Mouse (Mus musculus) heart, embryonic 10.5 days (tissue): ENCODE measurements around the gene Slc25a13. TPM values are rescaled to one million over a fixed set of nuclear protein-coding genes. Genes with fewer than 3 reads are reported as not detected.

ENCODE experiments used
- DNase-seq: peaks from one replicate; pipeline ENCODE4 v3.0.0-alpha.2; 2017; ENCODE audit warnings: low spot score
- H3K27ac ChIP-seq: fragments of 300-500 bp; sonication (generic); 2 replicates; pipeline ENCODE4 v1.5.1; 2016; ENCODE audit warnings: mild to moderate bottlenecking
- H3K27me3 ChIP-seq: fragments of 300-500 bp; sonication (generic); 2 replicates; pipeline ENCODE4 v1.6.1; 2016; ENCODE audit warnings: mild to moderate bottlenecking; ENCODE audit not compliant: poor library complexity, insufficient read depth, severe bottlenecking
- H3K36me3 ChIP-seq: fragments of 300-500 bp; sonication (generic); 2 replicates; pipeline ENCODE4 v1.6.1; 2016; ENCODE audit warnings: mild to moderate bottlenecking, moderate library complexity
- H3K4me1 ChIP-seq: fragments of 300-500 bp; sonication (generic); 2 replicates; pipeline ENCODE4 v1.6.1; 2016; ENCODE audit warnings: mild to moderate bottlenecking
- H3K4me3 ChIP-seq: fragments of 300-500 bp; sonication (generic); 2 replicates; pipeline ENCODE4 v1.5.1; 2016; ENCODE audit warnings: mild to moderate bottlenecking, moderate library complexity
- H3K9me3 ChIP-seq: fragments of 300-500 bp; sonication (generic); 2 replicates; pipeline ENCODE4 v1.6.1; 2016; ENCODE audit warnings: mild to moderate bottlenecking, moderate library complexity
- WGBS: fragments of 180-500 bp; shearing (Covaris S2); methylation state at CpG from one replicate; pipeline ENCODE4 v1.1.7; 2016; 5-methylcytosine and 5-hydroxymethylcytosine counted together
- polyA plus RNA-seq: library from polyadenylated mRNA; unstranded; fragments of >200 nt; fragmentation: Nextera tagmentation; extraction: Ambion mirVana; gene quantifications from 2 replicates; pipeline ENCODE4 v1.2.1, GENCODE M21; 2016

The Slc25a13 gene
- polyA plus RNA-seq, 1 experiment from 2014 or later = 61.4 TPM

- no peak for DNase-seq
- H3K4me3 ChIP-seq = no peak overlapping the region
- H3K9me3 ChIP-seq = no peaks in the 10 kb centered on the region
- H3K27ac ChIP-seq = no peak overlapping the region
- WGBS = 88% methylated on average over 8 of the region's 8 CpGs
- no peaks in the 10 kb centered on the region for H3K27me3 ChIP-seq
- H3K36me3 ChIP-seq = peaks cover 37% of the 10 kb centered on the region
- H3K4me1 ChIP-seq = no peaks in the 10 kb centered on the region
Observed at GRCm38 (mm10) chr6:6115771-6116170, 101.2 kb downstream of the Slc25a13 start.

GRCm38 (mm10) chr6:6113776-6114175, 103.2 kb downstream of the Slc25a13 start:
- WGBS = 82% methylated on average over 7 of the region's 7 CpGs
- no peak overlapping the region for H3K27ac ChIP-seq
- no peaks in the 10 kb centered on the region for H3K4me1 ChIP-seq
- H3K9me3 ChIP-seq = no peaks in the 10 kb centered on the region
- H3K4me3 ChIP-seq = no peak overlapping the region
- H3K27me3 ChIP-seq = no peaks in the 10 kb centered on the region
- peaks cover 43% of the 10 kb centered on the region for H3K36me3 ChIP-seq
- peak; percentile 77 for DNase-seq

- H3K27me3 ChIP-seq = no peaks in the 10 kb centered on the region
- no peak overlapping the region for H3K4me3 ChIP-seq
- no peak for DNase-seq
- no peaks in the 10 kb centered on the region for H3K4me1 ChIP-seq
- H3K9me3 ChIP-seq = no peaks in the 10 kb centered on the region
- WGBS = 80% methylated on average over 10 of the region's 10 CpGs
- H3K36me3 ChIP-seq = peaks cover 45% of the 10 kb centered on the region
- H3K27ac ChIP-seq = no peak overlapping the region
Observed at GRCm38 (mm10) chr6:6112767-6113528, 104.0 kb downstream of the Slc25a13 start.

DNA sequence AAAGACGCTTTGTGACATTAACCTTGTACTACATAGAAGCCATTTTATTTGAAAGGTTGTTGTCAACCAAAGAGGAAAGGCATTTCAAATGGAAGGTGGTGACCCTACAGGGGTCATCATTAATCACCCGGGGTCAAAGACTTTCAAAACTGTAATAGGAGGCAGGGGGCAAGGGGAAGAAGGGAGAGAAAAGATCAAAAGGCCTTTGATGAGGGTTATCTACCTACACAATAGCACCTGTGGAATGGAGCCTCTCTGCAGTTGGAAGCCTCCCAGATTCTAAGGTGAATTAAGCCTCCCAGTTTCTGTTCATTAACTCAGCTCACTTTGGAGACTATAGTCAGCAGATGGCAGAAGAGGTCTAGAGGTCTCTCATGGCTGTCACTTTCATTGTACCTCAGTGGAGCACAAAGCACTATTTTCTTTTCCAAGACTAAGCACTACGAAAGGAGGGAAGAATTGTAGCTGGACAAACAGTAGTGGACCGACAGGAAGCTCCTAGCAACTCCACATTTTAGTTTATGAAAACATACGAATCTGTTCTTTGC, 109.5 kb downstream of the Slc25a13 start:
- Histone ChIP-seq H3K27ac (no peak overlapping the region), H3K4me3 (no peak overlapping the region), H3K9me3 (no peaks in the 10 kb centered on the region), H3K36me3 (peaks cover 37% of the 10 kb centered on the region), H3K27me3 (no peaks in the 10 kb centered on the region), H3K4me1 (peaks cover 7% of the 10 kb centered on the region; the same call in 1 of the 2 replicates)
- no peak for DNase-seq
- WGBS = 63% methylated on average over 5 of the region's 5 CpGs

DNA sequence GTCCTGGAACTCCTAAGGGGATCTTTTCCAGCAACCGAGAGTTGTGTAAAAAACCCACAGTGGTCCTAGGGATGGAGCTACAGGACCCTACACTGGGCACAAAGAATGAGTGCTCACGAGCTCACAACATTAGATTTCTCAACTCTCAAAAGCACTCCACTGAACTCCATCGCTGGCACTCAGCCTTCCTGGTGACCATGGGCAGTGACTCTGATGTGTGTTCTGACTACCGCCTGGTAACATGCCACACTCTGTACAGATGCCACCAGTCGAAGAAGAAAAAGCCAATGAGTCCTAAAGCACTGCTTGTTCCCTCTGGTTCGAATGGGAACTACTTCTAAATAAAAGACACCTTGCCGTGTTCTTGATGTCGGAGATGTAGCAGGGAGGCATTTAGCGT, 111.4 kb downstream of the Slc25a13 start:
- peaks cover 34% of the 10 kb centered on the region for H3K36me3 ChIP-seq
- H3K4me1 ChIP-seq = peaks cover 7% of the 10 kb centered on the region; the same call in 1 of the 2 replicates
- no peak overlapping the region for H3K27ac ChIP-seq
- no peak overlapping the region for H3K4me3 ChIP-seq
- 90% methylated on average over 9 of the region's 9 CpGs for WGBS
- no peaks in the 10 kb centered on the region for H3K9me3 ChIP-seq
- DNase-seq = no peak
- no peaks in the 10 kb centered on the region for H3K27me3 ChIP-seq

- WGBS = 71% methylated on average over 2 of the region's 2 CpGs
- DNase-seq = no peak
- peaks cover 7% of the 10 kb centered on the region; the same call in 1 of the 2 replicates for H3K4me1 ChIP-seq
- no peak overlapping the region for H3K27ac ChIP-seq
- H3K9me3 ChIP-seq = no peaks in the 10 kb centered on the region
- H3K27me3 ChIP-seq = no peaks in the 10 kb centered on the region
- no peak overlapping the region for H3K4me3 ChIP-seq
- H3K36me3 ChIP-seq = peaks cover 32% of the 10 kb centered on the region
Observed at GRCm38 (mm10) chr6:6103469-6103868, 113.5 kb downstream of the Slc25a13 start.

DNA sequence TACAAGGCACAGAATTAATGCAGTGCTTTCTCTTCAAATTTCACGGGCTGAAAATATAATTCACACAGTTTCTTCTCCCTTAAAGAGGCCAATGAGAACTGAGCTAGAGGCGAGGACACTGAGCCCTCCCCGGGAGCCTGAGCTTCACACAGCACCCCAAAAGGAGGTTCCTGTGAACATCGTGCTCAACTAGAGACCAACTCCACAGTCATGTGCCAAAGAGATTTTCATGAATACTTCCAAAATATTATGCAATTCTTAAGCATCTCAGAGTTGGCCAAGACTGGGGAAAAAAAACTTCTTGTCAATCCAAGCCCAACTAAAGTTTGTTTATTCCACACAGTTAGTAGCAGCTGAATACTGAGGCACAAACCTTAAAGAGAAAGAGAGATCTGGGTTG, 115.4 kb downstream of the Slc25a13 start:
- Histone ChIP-seq H3K27ac (no peak overlapping the region), H3K27me3 (no peaks in the 10 kb centered on the region), H3K9me3 (no peaks in the 10 kb centered on the region), H3K4me1 (peaks cover 7% of the 10 kb centered on the region; the same call in 1 of the 2 replicates), H3K4me3 (no peak overlapping the region), H3K36me3 (peaks cover 21% of the 10 kb centered on the region)
- DNase-seq = no peak
- WGBS = 89% methylated on average over 4 of the region's 4 CpGs

GRCm38 (mm10) chr6:6100892-6101480, 116.0 kb downstream of the Slc25a13 start:
- Histone ChIP-seq H3K27me3 (no peaks in the 10 kb centered on the region), H3K4me3 (no peak overlapping the region), H3K4me1 (peaks cover 7% of the 10 kb centered on the region; the same call in 1 of the 2 replicates), H3K36me3 (peaks cover 27% of the 10 kb centered on the region), H3K27ac (no peak overlapping the region), H3K9me3 (no peaks in the 10 kb centered on the region)
- WGBS = 77% methylated on average over 9 of the region's 9 CpGs
- DNase-seq = no peak

GRCm38 (mm10) chr6:6093978-6094377, 123.0 kb downstream of the Slc25a13 start:
- no peaks in the 10 kb centered on the region for H3K9me3 ChIP-seq
- no peaks in the 10 kb centered on the region for H3K4me1 ChIP-seq
- no peaks in the 10 kb centered on the region for H3K27me3 ChIP-seq
- H3K27ac ChIP-seq = no peak overlapping the region
- H3K4me3 ChIP-seq = no peak overlapping the region
- WGBS = 86% methylated on average over 3 of the region's 3 CpGs
- H3K36me3 ChIP-seq = peaks cover 27% of the 10 kb centered on the region
- no peak for DNase-seq

DNA sequence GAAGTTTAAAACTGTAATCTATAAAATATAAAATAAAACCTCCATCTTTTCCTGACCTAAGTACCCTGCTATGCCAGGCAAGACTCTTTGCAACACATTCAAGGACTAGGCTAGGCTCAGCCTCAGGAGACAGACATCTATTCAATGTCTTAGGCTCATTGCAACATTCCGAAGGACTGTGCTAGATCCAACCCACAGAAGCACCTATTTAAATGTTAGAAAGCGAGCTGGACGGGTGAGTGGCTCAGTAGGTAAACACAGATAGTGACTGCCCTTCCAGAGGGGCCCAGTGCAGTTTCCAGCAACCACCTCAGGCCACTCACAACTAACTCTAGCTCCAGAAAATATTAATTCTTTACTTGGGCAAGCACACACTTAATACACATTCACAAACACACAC, 123.5 kb downstream of the Slc25a13 start:
- Histone ChIP-seq H3K36me3 (peaks cover 27% of the 10 kb centered on the region), H3K27me3 (no peaks in the 10 kb centered on the region), H3K4me3 (no peak overlapping the region), H3K9me3 (no peaks in the 10 kb centered on the region), H3K4me1 (no peaks in the 10 kb centered on the region), H3K27ac (no peak overlapping the region)
- no peak for DNase-seq
- WGBS = 77% methylated on average over 3 of the region's 3 CpGs

- Histone ChIP-seq H3K4me3 (no peak overlapping the region), H3K9me3 (no peaks in the 10 kb centered on the region), H3K27ac (no peak overlapping the region), H3K36me3 (peaks cover 27% of the 10 kb centered on the region), H3K27me3 (no peaks in the 10 kb centered on the region), H3K4me1 (no peaks in the 10 kb centered on the region)
- no peak for DNase-seq
- 90% methylated on average over 10 of the region's 10 CpGs for WGBS
Observed at GRCm38 (mm10) chr6:6092497-6092896, 124.5 kb downstream of the Slc25a13 start.

- 79% methylated on average over 3 of the region's 3 CpGs for WGBS
- H3K9me3 ChIP-seq = no peaks in the 10 kb centered on the region
- H3K27ac ChIP-seq = no peak overlapping the region
- H3K36me3 ChIP-seq = peaks cover 20% of the 10 kb centered on the region
- H3K4me3 ChIP-seq = no peak overlapping the region
- H3K27me3 ChIP-seq = no peaks in the 10 kb centered on the region
- DNase-seq = no peak
- H3K4me1 ChIP-seq = no peaks in the 10 kb centered on the region
Observed at GRCm38 (mm10) chr6:6091016-6091415, 126.0 kb downstream of the Slc25a13 start.

- DNase-seq = no peak
- Histone ChIP-seq H3K9me3 (no peaks in the 10 kb centered on the region), H3K27ac (no peak overlapping the region)
Observed at GRCm38 (mm10) chr6:6088151-6088550, 128.8 kb downstream of the Slc25a13 start.

More at GRCm38 (mm10) chr6:6088151-6088550, 128.8 kb downstream of the Slc25a13 start:
- Histone ChIP-seq H3K36me3 (peaks cover 12% of the 10 kb centered on the region; the same call in 1 of the 2 replicates), H3K4me1 (no peaks in the 10 kb centered on the region), H3K4me3 (no peak overlapping the region), H3K27me3 (no peaks in the 10 kb centered on the region)
- 80% methylated on average over 4 of the region's 4 CpGs for WGBS
